Mouse (Mus musculus) kidney, adult 2 months (tissue): ENCODE measurements around the gene Cdk4.

Experiments used
- CTCF ChIP-seq: fragments of 200-500 bp; conservative IDR thresholded peaks from 2 replicates; pipeline ENCODE4 v1.5.1; 2011; ENCODE audit warnings: low read depth, mild to moderate bottlenecking, control low read depth, low read length, moderate library complexity, mixed read lengths; ENCODE audit not compliant: insufficient read depth, insufficient read length
- POLR2A ChIP-seq: fragments of 200-500 bp; IDR thresholded peaks from one replicate; pipeline ENCODE4 v1.6.1; 2011; ENCODE audit warnings: low read depth, low read length, control low read depth

GRCm38 (mm10) chr10:127099191-127099590 lies 35.9 kb downstream of the Cdk4 start:
- no peak for TF ChIP-seq CTCF
- no peak for TF ChIP-seq POLR2A
